Mouse (Mus musculus) lung, postnatal 0 days (tissue): Measurements from ENCODE around the gene Esrrg. TPM values are rescaled to one million over a fixed set of nuclear protein-coding genes. Genes with fewer than 3 reads are reported as not detected.

Experiments
- ATAC-seq: fragments of 200-750 bp; cut with Nextera tagmentation; 2 replicates; pipeline ENCODE4 v1.8.0; 2017; ENCODE audit warnings: moderate library complexity
- DNase-seq: peaks from one replicate; pipeline ENCODE4 v3.0.0-alpha.2; 2016; ENCODE audit warnings: low spot score
- H3K27ac ChIP-seq: fragments of 300-500 bp; sonication (generic); 2 replicates; pipeline ENCODE4 v1.5.1; 2014; ENCODE audit warnings: antibody characterized with exemption, mild to moderate bottlenecking, low read length, mixed read lengths
- H3K27me3 ChIP-seq: fragments of 300-500 bp; sonication (generic); replicated peaks from 2 replicates; pipeline ENCODE4 v1.6.1; 2014; ENCODE audit warnings: low read length, mixed read lengths; ENCODE audit not compliant: insufficient read depth
- H3K36me3 ChIP-seq: fragments of 300-500 bp; sonication (generic); 2 replicates; pipeline ENCODE4 v1.6.1; 2014; ENCODE audit warnings: low read length, mixed read lengths; ENCODE audit not compliant: insufficient read depth
- H3K4me1 ChIP-seq: fragments of 300-500 bp; sonication (generic); 2 replicates; pipeline ENCODE4 v1.6.1; 2014; ENCODE audit warnings: antibody characterized with exemption, low read depth, low read length, mixed read lengths; ENCODE audit not compliant: insufficient read depth
- H3K4me2 ChIP-seq: fragments of 300-500 bp; sonication (generic); replicated peaks from 2 replicates; pipeline ENCODE4 v1.6.1; 2014; ENCODE audit warnings: low read depth, mild to moderate bottlenecking, low read length, moderate library complexity, mixed read lengths
- H3K4me3 ChIP-seq: fragments of 300-500 bp; sonication (generic); 2 replicates; pipeline ENCODE4 v1.5.1; 2014; ENCODE audit warnings: low read depth, low read length
- H3K9ac ChIP-seq: fragments of 300-500 bp; sonication (generic); replicated peaks from 2 replicates; pipeline ENCODE4 v1.6.1; 2014; ENCODE audit warnings: low read depth, mild to moderate bottlenecking
- H3K9me3 ChIP-seq: fragments of 300-500 bp; sonication (generic); 2 replicates; pipeline ENCODE4 v1.6.1; 2016; ENCODE audit warnings: low read length, mixed read lengths
- CTCF ChIP-seq: IDR thresholded peaks from 2 replicates; pipeline ENCODE4 v1.5.1; 2016; ENCODE audit warnings: antibody characterized with exemption, mild to moderate bottlenecking
- EP300 ChIP-seq: IDR thresholded peaks from 2 replicates; pipeline ENCODE4 v1.6.1; 2016; ENCODE audit warnings: antibody characterized with exemption, mild to moderate bottlenecking, control low read depth
- WGBS: fragments of 180-500 bp; shearing (Covaris S2); extraction: QIAGEN DNeasy Blood & Tissue Kit; methylation state at CpG from one replicate; pipeline ENCODE4 v1.1.7; 2014; 5-methylcytosine and 5-hydroxymethylcytosine counted together
- polyA plus RNA-seq: library from polyadenylated mRNA; unstranded; fragments of >200 nt; fragmentation: Nextera tagmentation; extraction: Ambion mirVana; gene quantifications from 2 replicates; pipeline ENCODE4 v1.2.1, GENCODE M21; 2015

Esrrg gene
- polyA plus RNA-seq, 1 experiment from 2014 or later, result 0.54 TPM

GRCm38 (mm10) chr1:187710434-187710948, 101.9 kb downstream of the Esrrg start:
- 87% methylated on average over 8 of the region's 8 CpGs for WGBS
- Histone ChIP-seq H3K4me3 (no peak overlapping the region), H3K27ac (no peak overlapping the region), H3K9ac (no peak overlapping the region), H3K36me3 (no peaks in the 10 kb centered on the region), H3K4me1 (no peaks in the 10 kb centered on the region), H3K9me3 (no peaks in the 10 kb centered on the region), H3K27me3 (no peaks in the 10 kb centered on the region), H3K4me2 (no peak overlapping the region)
- ATAC-seq (no peak), DNase-seq (no peak)
- no peak for TF ChIP-seq CTCF
- TF ChIP-seq EP300, result no peak

GRCm38 (mm10) chr1:187721035-187721434, 112.4 kb downstream of the Esrrg start:
- WGBS, result 70% methylated on average over 3 of the region's 3 CpGs
- Histone ChIP-seq H3K27ac (no peak overlapping the region), H3K27me3 (no peaks in the 10 kb centered on the region), H3K4me1 (no peaks in the 10 kb centered on the region), H3K9me3 (no peaks in the 10 kb centered on the region), H3K4me2 (no peak overlapping the region), H3K4me3 (no peak overlapping the region), H3K36me3 (no peaks in the 10 kb centered on the region), H3K9ac (no peak overlapping the region)
- no peak for DNase-seq
- ATAC-seq, result no peak
- TF ChIP-seq CTCF (no peak), EP300 (no peak)

- no peak overlapping the region for H3K9ac ChIP-seq
Observed at GRCm38 (mm10) chr1:187722016-187722415, 113.4 kb downstream of the Esrrg start.

GRCm38 (mm10) chr1:187724651-187725050, 116.1 kb downstream of the Esrrg start:
- no peaks in the 10 kb centered on the region for H3K4me1 ChIP-seq
- DNase-seq, result no peak
- H3K27ac ChIP-seq, result no peak overlapping the region
- H3K9ac ChIP-seq, result no peak overlapping the region
- TF ChIP-seq CTCF, result no peak
- TF ChIP-seq EP300, result no peak
- no peak overlapping the region for H3K4me2 ChIP-seq
- no peaks in the 10 kb centered on the region for H3K36me3 ChIP-seq
- no peaks in the 10 kb centered on the region for H3K9me3 ChIP-seq
- no peaks in the 10 kb centered on the region for H3K27me3 ChIP-seq
- no peak for ATAC-seq
- H3K4me3 ChIP-seq, result no peak overlapping the region
- 36% methylated on average over 1 of the region's 1 CpGs for WGBS

More at GRCm38 (mm10) chr1:187722016-187722415, 113.4 kb downstream of the Esrrg start:
- 48% methylated on average over 9 of the region's 9 CpGs for WGBS
- Histone ChIP-seq H3K4me2 (no peak overlapping the region), H3K4me1 (no peaks in the 10 kb centered on the region), H3K9me3 (no peaks in the 10 kb centered on the region), H3K36me3 (no peaks in the 10 kb centered on the region), H3K27me3 (no peaks in the 10 kb centered on the region), H3K27ac (no peak overlapping the region), H3K4me3 (no peak overlapping the region)
- no peak for ATAC-seq
- TF ChIP-seq EP300 (no peak), CTCF (no peak)
- DNase-seq, result no peak

GRCm38 (mm10) chr1:187725351-187725750, 116.8 kb downstream of the Esrrg start:
- Histone ChIP-seq H3K4me1 (no peaks in the 10 kb centered on the region), H3K36me3 (no peaks in the 10 kb centered on the region), H3K9me3 (no peaks in the 10 kb centered on the region), H3K27ac (no peak overlapping the region), H3K9ac (no peak overlapping the region), H3K27me3 (no peaks in the 10 kb centered on the region), H3K4me3 (no peak overlapping the region), H3K4me2 (no peak overlapping the region)
- ATAC-seq (no peak), DNase-seq (no peak)
- WGBS, result 74% methylated on average over 1 of the region's 1 CpGs
- TF ChIP-seq EP300, result no peak
- TF ChIP-seq CTCF, result no peak

GRCm38 (mm10) chr1:187731171-187731570, 122.6 kb downstream of the Esrrg start:
- Histone ChIP-seq H3K9ac (no peak overlapping the region), H3K4me3 (no peak overlapping the region), H3K27ac (no peak overlapping the region), H3K9me3 (no peaks in the 10 kb centered on the region), H3K4me2 (no peak overlapping the region), H3K4me1 (no peaks in the 10 kb centered on the region), H3K27me3 (no peaks in the 10 kb centered on the region), H3K36me3 (no peaks in the 10 kb centered on the region)
- DNase-seq, result no peak
- 65% methylated on average over 4 of the region's 4 CpGs for WGBS
- no peak for ATAC-seq
- no peak for TF ChIP-seq EP300

- no peak for TF ChIP-seq EP300
- TF ChIP-seq CTCF, result no peak
- no peaks in the 10 kb centered on the region for H3K27me3 ChIP-seq
- ATAC-seq, result no peak
- no peak overlapping the region for H3K4me2 ChIP-seq
- no peak overlapping the region for H3K9ac ChIP-seq
- no peak for DNase-seq
- H3K36me3 ChIP-seq, result no peaks in the 10 kb centered on the region
- no peaks in the 10 kb centered on the region for H3K4me1 ChIP-seq
- no peaks in the 10 kb centered on the region for H3K9me3 ChIP-seq
- 44% methylated on average over 14 of the region's 14 CpGs for WGBS
- H3K27ac ChIP-seq, result no peak overlapping the region
- no peak overlapping the region for H3K4me3 ChIP-seq
Observed at GRCm38 (mm10) chr1:187736507-187736906, 127.9 kb downstream of the Esrrg start.
